Mouse (Mus musculus) cerebellum, adult 11 months (tissue): ENCODE measurements at regions not wholly inside any gene's neighbourhood (a gene's known extent, or its start where the extent isn't known, plus 50 kb on each side); places are given as distances from the start of the nearest gene placed in this dataset.

Experiments used
- DNase-seq: peaks from one replicate; pipeline ENCODE4 v3.0.0; 2022

- no peak for DNase-seq
Measured at GRCm38 (mm10) chr1:185519811-185520210, 65.2 kb downstream of the Slc30a10 start.

GRCm38 (mm10) chr1:185524020-185524419 is 69.4 kb downstream of the Slc30a10 start:
- DNase-seq, result no peak

- DNase-seq, result no peak
Measured at GRCm38 (mm10) chr1:185533471-185533870, 78.8 kb downstream of the Slc30a10 start.

GRCm38 (mm10) chr1:185534129-185534528 is 79.5 kb downstream of the Slc30a10 start:
- no peak for DNase-seq

GRCm38 (mm10) chr1:185535321-185535720 is 80.7 kb downstream of the Slc30a10 start:
- no peak for DNase-seq

- no peak for DNase-seq
Measured at GRCm38 (mm10) chr1:185537236-185537635, 82.6 kb downstream of the Slc30a10 start.

- DNase-seq, result no peak
Measured at GRCm38 (mm10) chr1:185539458-185539857, 84.8 kb downstream of the Slc30a10 start.

- DNase-seq, result no peak
Measured at GRCm38 (mm10) chr1:185546346-185546745, 91.7 kb downstream of the Slc30a10 start.

GRCm38 (mm10) chr1:185572761-185573530 is 118.3 kb downstream of the Slc30a10 start:
- no peak for DNase-seq

- DNase-seq, result no peak
Measured at GRCm38 (mm10) chr1:185574978-185575377, 120.3 kb downstream of the Slc30a10 start.

GRCm38 (mm10) chr1:185579824-185580223 is 125.2 kb downstream of the Slc30a10 start:
- no peak for DNase-seq

- no peak for DNase-seq
Measured at GRCm38 (mm10) chr1:185585191-185585870, 130.7 kb downstream of the Slc30a10 start.

- DNase-seq, result no peak
Measured at GRCm38 (mm10) chr1:185587671-185588347, 133.2 kb downstream of the Slc30a10 start.

- DNase-seq, result no peak
Measured at GRCm38 (mm10) chr1:185588348-185588719, 133.7 kb downstream of the Slc30a10 start.

- DNase-seq, result no peak
Measured at GRCm38 (mm10) chr1:185596815-185597214, 142.2 kb downstream of the Slc30a10 start.

GRCm38 (mm10) chr1:185598514-185598913 is 143.9 kb downstream of the Slc30a10 start:
- no peak for DNase-seq

GRCm38 (mm10) chr1:185601166-185601565 is 146.5 kb downstream of the Slc30a10 start:
- no peak for DNase-seq

- DNase-seq, result no peak
Measured at GRCm38 (mm10) chr1:185605996-185606395, 151.3 kb downstream of the Slc30a10 start.

GRCm38 (mm10) chr1:185607611-185608010 is 153.0 kb downstream of the Slc30a10 start:
- DNase-seq, result no peak

GRCm38 (mm10) chr1:185608440-185608839 is 153.8 kb downstream of the Slc30a10 start:
- DNase-seq, result no peak

- DNase-seq, result no peak
Measured at GRCm38 (mm10) chr1:185610586-185610985, 155.9 kb downstream of the Slc30a10 start.

- DNase-seq, result no peak
Measured at GRCm38 (mm10) chr1:185615819-185616429, 161.3 kb downstream of the Slc30a10 start.

GRCm38 (mm10) chr1:185617691-185618090 is 163.0 kb downstream of the Slc30a10 start:
- DNase-seq, result no peak
